Mouse (Mus musculus) left cerebral cortex, postnatal 4 days (tissue): Measurements from ENCODE around the gene Wdr61. TPM values are rescaled to one million over a fixed set of nuclear protein-coding genes. Genes with fewer than 3 reads are reported as not detected.

Experiments used
- DNase-seq: peaks from one replicate; pipeline ENCODE4 v3.0.0-alpha.2; 2022
- intact Hi-C: fragments of 180-260 bp; cut with DNase I; formaldehyde crosslinking; loops from one replicate; pipeline ENCODE4 v1.15.1; 2025
- total RNA-seq, 2 experiments: library from RNA; stranded (reverse); gene quantifications; 2 replicates each; pipeline ENCODE4 v1.2.3; 2021

The Wdr61 gene
- total RNA-seq = 10 to 100 TPM; 50.9 to 56.9 TPM

GRCm38 (mm10) chr9:54733921-54734638 lies at the start of gene Wdr61:
Gene Wdr61 (minus strand): TSS chr9:54734519.
- peak; percentile 99 for DNase-seq
- intact Hi-C loops = loop anchor here (10.0 kb wide), 2 partner anchors 161 to 371 kb away; no protein-coding TSS in a partner anchor

- intact Hi-C loops = no loop called here
- no peak for DNase-seq
Observed at GRCm38 (mm10) chr9:54784003-54784402, 49.7 kb upstream of the Wdr61 start.

GRCm38 (mm10) chr9:54782504-54782903 lies 48.2 kb upstream of the Wdr61 start:
- intact Hi-C loops = no loop called here
- DNase-seq = no peak

GRCm38 (mm10) chr9:54779280-54779679 lies 45.0 kb upstream of the Wdr61 start:
- intact Hi-C loops = no loop called here
- no peak for DNase-seq

GRCm38 (mm10) chr9:54776451-54776982 lies 42.2 kb upstream of the Wdr61 start:
- intact Hi-C loops = no loop called here
- DNase-seq = peak; percentile 82

- intact Hi-C loops = no loop called here
- no peak for DNase-seq
Observed at GRCm38 (mm10) chr9:54770140-54770780, 35.9 kb upstream of the Wdr61 start.

GRCm38 (mm10) chr9:54765336-54766085 lies 31.2 kb upstream of the Wdr61 start:
- intact Hi-C loops = no loop called here
- DNase-seq = no peak

- DNase-seq = no peak
- intact Hi-C loops = no loop called here
Observed at GRCm38 (mm10) chr9:54764561-54765217, 30.4 kb upstream of the Wdr61 start, which contains the start of gene Crabp1. Gene Crabp1 (plus strand): TSS chr9:54764748.

- no peak for DNase-seq
- intact Hi-C loops = no loop called here
Observed at GRCm38 (mm10) chr9:54764091-54764490, 29.8 kb upstream of the Wdr61 start.

- intact Hi-C loops = no loop called here
- DNase-seq = no peak
Observed at GRCm38 (mm10) chr9:54759592-54759991, 25.3 kb upstream of the Wdr61 start.

GRCm38 (mm10) chr9:54752944-54753295 lies 18.6 kb upstream of the Wdr61 start:
- intact Hi-C loops = no loop called here
- DNase-seq = no peak

- no peak for DNase-seq
- intact Hi-C loops = no loop called here
Observed at GRCm38 (mm10) chr9:54752201-54752943, 18.1 kb upstream of the Wdr61 start.

- no peak for DNase-seq
- intact Hi-C loops = no loop called here
Observed at GRCm38 (mm10) chr9:54751684-54752083, 17.4 kb upstream of the Wdr61 start.

- DNase-seq = peak; percentile 44
- intact Hi-C loops = no loop called here
Observed at GRCm38 (mm10) chr9:54750215-54750981, 16.1 kb upstream of the Wdr61 start.

- intact Hi-C loops = no loop called here
- DNase-seq = no peak
Observed at GRCm38 (mm10) chr9:54745740-54746370, 11.5 kb upstream of the Wdr61 start.

- intact Hi-C loops = no loop called here
Observed at GRCm38 (mm10) chr9:54743891-54744290, 9.6 kb upstream of the Wdr61 start.

GRCm38 (mm10) chr9:54738376-54738775 lies 4.1 kb upstream of the Wdr61 start:
- DNase-seq = peak; percentile 70
- intact Hi-C loops = loop anchor here (10.0 kb wide), 2 partner anchors 156 to 366 kb away; no protein-coding TSS in a partner anchor

More at GRCm38 (mm10) chr9:54743891-54744290, 9.6 kb upstream of the Wdr61 start:
- DNase-seq = no peak

- peak; percentile 62 for DNase-seq
- intact Hi-C loops = loop anchor here (2.0 to 10.0 kb wide), 3 partner anchors 85 to 369 kb away; no protein-coding TSS in a partner anchor
Observed at GRCm38 (mm10) chr9:54736284-54736701, 2.0 kb upstream of the Wdr61 start.
